ENCODE assay signal across 16 mouse cellular contexts in genomic region chr16:81623276-81623675, GRCm38 (mm10).
DNase-seq lines count a peak whose midpoint lies in the region; ATAC-seq and TF ChIP-seq lines count a peak whose summit lies in the region.
"Had no signal": no experiment of that assay in that cellular context is flagged by ENCODE, and none has a peak within 500 bp of the region (broad histone marks: within the 10 kb centered on the region; RNA-seq: fewer than 3 reads in every experiment).

No protein-coding gene starts in this region.

- no peak overlapping the region for H3K4me3 ChIP-seq in forebrain, embryonic 14.5 days (ENCODE audit: low read depth, low read length)
- H3K4me3 ChIP-seq in forebrain, postnatal 0 days (ENCODE audit: low read depth, low read length): no peak overlapping the region
- H3K4me3 ChIP-seq: embryonic facial prominence, embryonic 13.5 days; forebrain, embryonic 15.5 days had no signal

- DNase-seq in forebrain, embryonic 14.5 days (ENCODE audit: low spot score): peak; percentile 23
- no peak for DNase-seq in forebrain, postnatal 0 days
- DNase-seq in 416B (ENCODE audit: low read depth) (peak; percentile 19), ZHBTc4 (ENCODE audit: low read depth, low spot score) (peak; percentile 68)
- DNase-seq in hindlimb bud, embryonic 11.5 days (ENCODE audit: extremely low spot score, low read depth, low spot score): peak; percentile 37
- DNase-seq in frontal cortex, postnatal 10 days (ENCODE audit: low spot score in 2 of 2): no peak
- DNase-seq in left cerebral cortex, adult 8-10 months (ENCODE audit: low spot score in 2 of 2): no peak
- DNase-seq in testis, postnatal 14 days (ENCODE audit: low spot score): no peak
- DNase-seq: kidney, adult 18-20 months; layer of hippocampus, postnatal 36 days; thymus, adult 18-20 months had no signal

- no peaks in the 10 kb centered on the region for H3K36me3 ChIP-seq in forebrain, embryonic 14.5 days (ENCODE audit: control insufficient read depth, insufficient read depth, low read length)
- H3K36me3 ChIP-seq in forebrain, postnatal 0 days (ENCODE audit: insufficient read depth): no peaks in the 10 kb centered on the region
- H3K36me3 ChIP-seq: embryonic facial prominence, embryonic 13.5 days; forebrain, embryonic 15.5 days had no signal

- no peak for TF ChIP-seq CTCF in forebrain, postnatal 0 days (IDR thresholded peaks at IDR 0.05; ENCODE audit: low read depth)

- no peak overlapping the region for H3K4me2 ChIP-seq in forebrain, embryonic 14.5 days (ENCODE audit: low read length)
- no peak overlapping the region for H3K4me2 ChIP-seq in forebrain, postnatal 0 days (ENCODE audit: low read depth)
- H3K4me2 ChIP-seq: embryonic facial prominence, embryonic 13.5 days; forebrain, embryonic 15.5 days; midbrain, embryonic 11.5 days had no signal

- no peaks in the 10 kb centered on the region for H3K27me3 ChIP-seq in forebrain, embryonic 14.5 days (replicated peaks; ENCODE audit: control insufficient read depth, insufficient read depth, low read length)
- no peaks in the 10 kb centered on the region for H3K27me3 ChIP-seq in forebrain, postnatal 0 days (ENCODE audit: insufficient read depth, low read length)
- H3K27me3 ChIP-seq: embryonic facial prominence, embryonic 13.5 days; forebrain, embryonic 15.5 days had no signal

- 58% methylated on average over 6 of the region's 6 CpGs for WGBS in forebrain, embryonic 14.5 days
- 61% methylated on average over 6 of the region's 6 CpGs for WGBS in forebrain, postnatal 0 days

- no peaks in the 10 kb centered on the region for H3K4me1 ChIP-seq in forebrain, embryonic 14.5 days (ENCODE audit: control insufficient read depth, insufficient read depth, low read length)
- H3K4me1 ChIP-seq in forebrain, postnatal 0 days (ENCODE audit: insufficient read depth): no peaks in the 10 kb centered on the region
- H3K4me1 ChIP-seq: embryonic facial prominence, embryonic 13.5 days; forebrain, embryonic 15.5 days had no signal

- no peak for ATAC-seq in forebrain, embryonic 14.5 days
- no peak for ATAC-seq in forebrain, postnatal 0 days
- ATAC-seq: activated CD4-positive, CD25-positive, alpha-beta regulatory T cell, adult 4 months; forebrain, embryonic 15.5 days had no signal

- H3K9me3 ChIP-seq in forebrain, embryonic 14.5 days (replicated peaks; ENCODE audit: control insufficient read depth, low read length): no peaks in the 10 kb centered on the region
- no peaks in the 10 kb centered on the region for H3K9me3 ChIP-seq in forebrain, postnatal 0 days (ENCODE audit: low read length)
- H3K9me3 ChIP-seq: embryonic facial prominence, embryonic 13.5 days; forebrain, embryonic 15.5 days had no signal

- H3K27ac ChIP-seq in forebrain, embryonic 14.5 days (ENCODE audit: low read depth, low read length): no peak overlapping the region
- H3K27ac ChIP-seq in forebrain, postnatal 0 days (ENCODE audit: low read depth, low read length): no peak overlapping the region
- H3K27ac ChIP-seq: embryonic facial prominence, embryonic 13.5 days; forebrain, embryonic 15.5 days; liver, embryonic 14.5 days had no signal

- no peak overlapping the region for H3K9ac ChIP-seq in forebrain, embryonic 14.5 days (ENCODE audit: low read length)
- H3K9ac ChIP-seq in forebrain, postnatal 0 days: no peak overlapping the region
- H3K9ac ChIP-seq: embryonic facial prominence, embryonic 13.5 days; forebrain, embryonic 15.5 days; liver, embryonic 14.5 days had no signal

Comparison
In these comparisons a context has a peak if more than half of its experiments do, and no peak if none do; other contexts are left out.
1. DNase-seq: peak in forebrain, embryonic 14.5 days (single experiment), 416B (single experiment), ZHBTc4 (single experiment) and hindlimb bud, embryonic 11.5 days (single experiment); none in forebrain, postnatal 0 days (single experiment), frontal cortex, postnatal 10 days (0 of 2), left cerebral cortex, adult 8-10 months (0 of 2) and testis, postnatal 14 days (single experiment).